In the genomic region with DNA sequence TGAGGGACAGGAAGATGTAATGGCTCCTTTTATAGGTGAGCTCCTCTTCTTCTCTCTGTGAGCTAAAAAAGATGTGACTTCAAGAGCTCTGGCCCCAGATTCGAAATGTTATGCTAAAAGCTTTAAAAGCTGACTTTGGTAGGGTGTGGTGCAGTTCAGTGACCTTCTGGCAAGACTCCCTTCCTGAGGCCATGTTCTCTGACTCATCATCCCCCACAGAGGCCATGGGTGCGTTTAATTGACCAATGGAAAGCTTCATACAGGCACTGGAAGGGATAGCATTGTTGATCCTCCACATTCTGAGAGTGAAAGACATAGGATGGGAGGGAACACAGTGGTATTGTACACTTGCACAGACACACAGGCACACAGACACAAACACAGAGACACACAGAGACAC, we compare ENCODE assay signal across 13 mouse cellular contexts. TPM values are rescaled to one million over a fixed set of nuclear protein-coding genes. Genes with fewer than 3 reads are reported as not detected.
DNase-seq lines count a peak whose midpoint lies in the region; ATAC-seq lines count a peak whose summit lies in the region.
"Had no signal": no experiment of that assay in that cellular context is flagged by ENCODE, and none has a peak within 500 bp of the region (broad histone marks: within the 10 kb centered on the region; RNA-seq: fewer than 3 reads in every experiment).

No protein-coding gene starts in this region.

- DNase-seq in heart, adult 8-10 months (ENCODE audit: low spot score), result peak; percentile 69
- peak; percentile 32 to 44 for DNase-seq in urinary bladder, postnatal 36 days (ENCODE audit: low spot score in 2 of 2)
- no peak for DNase-seq in urinary bladder, adult 2 months (ENCODE audit: low spot score)
- DNase-seq in adrenal gland, postnatal 14 days, result peak; percentile 61
- DNase-seq in lung, postnatal 14 days, result no peak
- DNase-seq in gastrocnemius, postnatal 25 days, result no peak
- DNase-seq: lung, adult 2 months; right cerebral cortex, postnatal 25 days; thymus, postnatal 14 days had no signal

- 61% methylated on average over 2 of the region's 2 CpGs for WGBS in heart, embryonic 12.5 days

- H3K36me3 ChIP-seq in heart, embryonic 12.5 days, result no peaks in the 10 kb centered on the region

- H3K4me2 ChIP-seq in heart, embryonic 12.5 days, result no peak overlapping the region

- H3K27ac ChIP-seq in heart, embryonic 12.5 days (ENCODE audit: poor library complexity, severe bottlenecking), result no peak overlapping the region

- ATAC-seq in heart, embryonic 12.5 days (ENCODE audit: insufficient number of reproducible peaks, low FRiP score), result no peak
- no peak for ATAC-seq in granulocyte monocyte progenitor cell, adult 5-6 weeks (replicated peaks; ENCODE audit: poor library complexity, severe bottlenecking)
- ATAC-seq: hindbrain, embryonic 16.5 days had no signal

- no peak overlapping the region for H3K9ac ChIP-seq in heart, embryonic 12.5 days

- H3K27me3 ChIP-seq in heart, embryonic 12.5 days (replicated peaks), result no peaks in the 10 kb centered on the region
- H3K27me3 ChIP-seq: CH12.LX had no signal

- H3K4me3 ChIP-seq in heart, embryonic 12.5 days, result no peak overlapping the region

- no peaks in the 10 kb centered on the region for H3K9me3 ChIP-seq in heart, embryonic 12.5 days (replicated peaks)

- H3K4me1 ChIP-seq in heart, embryonic 12.5 days (replicated peaks), result no peaks in the 10 kb centered on the region

RNA-seq across cellular contexts. Expression of a gene that starts 34.8 kb away (rescaled TPM):
- total RNA-seq in heart, adult 8-10 months (2022), result 1 to 10 TPM; 2.6 to 8.9 (median 3.5) TPM
- 6.8 and 8.5 TPM in 2 replicates for polyA plus RNA-seq in heart, embryonic 12.5 days (2016; fragmentation: Nextera tagmentation; extraction: Ambion mirVana)
- 2.7 and 3.1 TPM in 2 replicates for polyA plus RNA-seq in urinary bladder, adult 2 months (2012; rRNA removed)
- 30.6 and 41.6 TPM in 2 replicates for total RNA-seq in adrenal gland, postnatal 14 days (2021)
- total RNA-seq in granulocyte monocyte progenitor cell, adult 5-6 weeks (2014; fragmentation: Nextera tagmentation), result 6.0 and 6.9 TPM in 2 replicates
- 11.8 TPM in 2 replicates for total RNA-seq in granulocyte monocyte progenitor cell, adult 5-6 weeks (2017)
- total RNA-seq in gastrocnemius, postnatal 25 days (2021), result 10 to 100 TPM in 1 of 2 experiments, 1 to 10 TPM in 1; 4.6 to 29.3 TPM

Comparison
In these comparisons a context has a peak if more than half of its experiments do, and no peak if none do; other contexts are left out.
1. DNase-seq: peak in heart, adult 8-10 months (single experiment), urinary bladder, postnatal 36 days (2 of 2) and adrenal gland, postnatal 14 days (single experiment); none in urinary bladder, adult 2 months (single experiment), lung, postnatal 14 days (single experiment) and gastrocnemius, postnatal 25 days (single experiment).